Mouse (Mus musculus) liver, embryonic 14.5 days (tissue): ENCODE measurements around the gene Tfap2a.

ENCODE experiments used
- CTCF ChIP-seq: IDR thresholded peaks from 2 replicates; pipeline ENCODE4 v1.5.1; 2016; ENCODE audit warnings: antibody characterized with exemption, low read depth, control low read depth
- EP300 ChIP-seq: IDR thresholded peaks from 2 replicates; pipeline ENCODE4 v1.6.1; 2016; ENCODE audit warnings: antibody characterized with exemption, low read depth

DNA sequence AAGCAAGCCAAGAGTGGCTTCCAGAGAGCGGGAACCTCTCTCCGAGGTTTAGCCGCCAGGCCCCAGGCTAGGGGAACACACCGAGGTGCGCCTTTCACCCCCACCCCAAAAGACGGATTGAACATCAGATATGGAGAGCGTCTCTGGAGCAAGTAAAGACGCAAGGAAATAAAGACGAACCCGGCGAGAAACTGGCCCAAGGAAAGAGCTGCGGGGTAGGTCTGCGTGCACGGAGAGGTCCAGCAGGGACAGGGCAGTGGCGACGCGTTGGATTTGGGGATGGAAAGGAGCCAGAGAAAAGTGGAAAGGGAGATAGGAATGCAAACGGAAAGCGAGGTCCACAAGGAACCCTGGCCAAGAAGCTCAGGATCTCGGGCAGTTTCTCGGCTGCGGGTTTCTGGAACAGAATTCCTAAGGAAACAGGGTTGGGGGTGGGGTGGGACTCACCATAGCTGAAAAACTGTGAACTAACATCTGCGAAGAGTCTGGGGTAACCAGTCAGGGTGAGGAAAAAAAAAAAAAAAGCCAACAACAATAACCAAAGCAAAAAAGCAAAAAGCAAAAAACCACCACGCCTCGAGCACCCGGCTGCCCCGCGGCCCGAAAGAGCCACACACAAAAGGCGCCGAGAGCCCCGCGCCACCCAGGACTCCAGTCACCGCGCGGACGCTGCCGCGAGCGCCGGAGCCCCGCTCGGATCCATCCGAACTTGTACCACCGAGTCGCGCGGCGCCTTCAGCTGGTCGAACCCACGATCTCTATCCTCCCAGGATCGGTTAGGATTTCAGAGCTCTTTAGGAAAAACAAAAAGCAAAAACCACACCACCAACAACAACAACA lies 8.4 kb downstream of the Tfap2a start:
- TF ChIP-seq EP300 (no peak), CTCF (no peak)
